Mouse (Mus musculus) hindbrain, embryonic 14.5 days (tissue): ENCODE results near the gene Btn2a2. TPM values are rescaled to one million over a fixed set of nuclear protein-coding genes. Genes with fewer than 3 reads are reported as not detected.

ENCODE experiments used
- ATAC-seq: fragments of 200-750 bp; cut with Nextera tagmentation; 2 replicates; pipeline ENCODE4 v1.8.0; 2017; ENCODE audit warnings: moderate number of reproducible peaks, mild to moderate bottlenecking, moderate TSS enrichment, moderate library complexity; ENCODE audit not compliant: low FRiP score
- DNase-seq: peaks from one replicate; pipeline ENCODE4 v3.0.0-alpha.2; 2015; ENCODE audit warnings: low spot score
- H3K27ac ChIP-seq: fragments of 300-500 bp; sonication (generic); 2 replicates; pipeline ENCODE4 v1.5.1; 2014; ENCODE audit warnings: mild to moderate bottlenecking, moderate library complexity
- H3K27me3 ChIP-seq: fragments of 300-500 bp; sonication (generic); 2 replicates; pipeline ENCODE4 v1.6.1; 2014; ENCODE audit warnings: mild to moderate bottlenecking, low read length, mixed read lengths; ENCODE audit not compliant: control insufficient read depth, insufficient read depth
- H3K36me3 ChIP-seq: fragments of 300-500 bp; sonication (generic); replicated peaks from 2 replicates; pipeline ENCODE4 v1.6.1; 2014; ENCODE audit not compliant: control insufficient read depth, insufficient read depth
- H3K4me1 ChIP-seq: fragments of 300-500 bp; sonication (generic); replicated peaks from 2 replicates; pipeline ENCODE4 v1.6.1; 2014; ENCODE audit warnings: antibody characterized with exemption, low read length, mixed read lengths; ENCODE audit not compliant: control insufficient read depth, insufficient read depth
- H3K4me2 ChIP-seq: fragments of 300-500 bp; sonication (generic); replicated peaks from 2 replicates; pipeline ENCODE4 v1.6.1; 2014; ENCODE audit warnings: mild to moderate bottlenecking, moderate library complexity
- H3K4me3 ChIP-seq: fragments of 300-500 bp; sonication (generic); replicated peaks from 2 replicates; pipeline ENCODE4 v1.5.1; 2014; ENCODE audit warnings: mild to moderate bottlenecking, low read length
- H3K9ac ChIP-seq: fragments of 300-500 bp; sonication (generic); 2 replicates; pipeline ENCODE4 v1.6.1; 2014
- H3K9me3 ChIP-seq: fragments of 300-500 bp; sonication (generic); 2 replicates; pipeline ENCODE4 v1.6.1; 2016; ENCODE audit warnings: low read length; ENCODE audit not compliant: control insufficient read depth
- WGBS: fragments of 180-500 bp; shearing (Covaris S2); extraction: QIAGEN DNeasy Blood & Tissue Kit; methylation state at CpG from one replicate; pipeline ENCODE4 v1.1.7; 2014; 5-methylcytosine and 5-hydroxymethylcytosine counted together
- polyA plus RNA-seq: library from polyadenylated mRNA; unstranded; fragments of >200 nt; fragmentation: Nextera tagmentation; extraction: Ambion mirVana; gene quantifications from 2 replicates; pipeline ENCODE4 v1.2.1, GENCODE M21; 2014

Gene Btn2a2
- polyA plus RNA-seq, 1 experiment from 2014 or later, result 0.21 TPM

- Histone ChIP-seq H3K4me3 (no peak overlapping the region), H3K36me3 (no peaks in the 10 kb centered on the region), H3K4me2 (no peak overlapping the region), H3K9ac (no peak overlapping the region), H3K27ac (no peak overlapping the region), H3K9me3 (no peaks in the 10 kb centered on the region), H3K4me1 (peaks cover 3% of the 10 kb centered on the region; the same call in 1 of the 2 replicates), H3K27me3 (no peaks in the 10 kb centered on the region)
- WGBS, result 38% methylated on average over 5 of the region's 5 CpGs
- no peak for ATAC-seq
- DNase-seq, result no peak
Observed at GRCm38 (mm10) chr13:23523976-23524375, 35.3 kb upstream of the Btn2a2 start.

- no peak for ATAC-seq
- Histone ChIP-seq H3K27ac (no peak overlapping the region), H3K4me2 (peak overlapping the region; percentile 38)
Observed at GRCm38 (mm10) chr13:23521703-23522102, 33.0 kb upstream of the Btn2a2 start.

GRCm38 (mm10) chr13:23519416-23519815 lies 30.8 kb upstream of the Btn2a2 start:
- no peak overlapping the region for H3K9ac ChIP-seq
- ATAC-seq, result no peak; the same call in 1 of the 2 replicates
- H3K4me2 ChIP-seq, result peak overlapping the region; percentile 89
- WGBS, result 2% methylated on average over 10 of the region's 10 CpGs
- H3K9me3 ChIP-seq, result no peaks in the 10 kb centered on the region
- peaks cover 10% of the 10 kb centered on the region; the same call in 1 of the 2 replicates for H3K4me1 ChIP-seq
- DNase-seq, result peak; percentile 92
- H3K36me3 ChIP-seq, result no peaks in the 10 kb centered on the region
- no peaks in the 10 kb centered on the region for H3K27me3 ChIP-seq
- peak overlapping the region; percentile 46 for H3K4me3 ChIP-seq
- H3K27ac ChIP-seq, result no peak overlapping the region

More at GRCm38 (mm10) chr13:23521703-23522102, 33.0 kb upstream of the Btn2a2 start:
- WGBS, result 2% methylated on average over 14 of the region's 14 CpGs
- Histone ChIP-seq H3K4me3 (peak overlapping the region; percentile 0; the same call in 1 of the 2 replicates), H3K9ac (no peak overlapping the region), H3K27me3 (no peaks in the 10 kb centered on the region), H3K4me1 (peaks cover 3% of the 10 kb centered on the region; the same call in 1 of the 2 replicates), H3K9me3 (no peaks in the 10 kb centered on the region), H3K36me3 (no peaks in the 10 kb centered on the region)
- DNase-seq, result peak; percentile 79

GRCm38 (mm10) chr13:23518885-23519284 lies 30.2 kb upstream of the Btn2a2 start:
- peak; percentile 92 for DNase-seq
- WGBS, result under 1% methylated on average over 6 of the region's 6 CpGs
- Histone ChIP-seq H3K9ac (no peak overlapping the region), H3K36me3 (no peaks in the 10 kb centered on the region), H3K4me3 (peak overlapping the region; percentile 46), H3K4me2 (peak overlapping the region; percentile 89), H3K4me1 (peaks cover 10% of the 10 kb centered on the region; the same call in 1 of the 2 replicates), H3K9me3 (no peaks in the 10 kb centered on the region), H3K27me3 (no peaks in the 10 kb centered on the region), H3K27ac (no peak overlapping the region)
- peak; percentile 49; the same call in 1 of the 2 replicates for ATAC-seq

GRCm38 (mm10) chr13:23518295-23518603 lies 29.6 kb upstream of the Btn2a2 start:
- Histone ChIP-seq H3K4me1 (peaks cover 10% of the 10 kb centered on the region; the same call in 1 of the 2 replicates), H3K4me2 (peak overlapping the region; percentile 89), H3K9me3 (no peaks in the 10 kb centered on the region), H3K36me3 (no peaks in the 10 kb centered on the region), H3K9ac (no peak overlapping the region), H3K4me3 (peak overlapping the region; percentile 46), H3K27ac (no peak overlapping the region), H3K27me3 (no peaks in the 10 kb centered on the region)
- 1% methylated on average over 6 of the region's 6 CpGs for WGBS
- ATAC-seq, result no peak
- no peak for DNase-seq

- H3K9me3 ChIP-seq, result no peaks in the 10 kb centered on the region
- under 1% methylated on average over 27 of the region's 27 CpGs for WGBS
Observed at GRCm38 (mm10) chr13:23517603-23518294, 29.1 kb upstream of the Btn2a2 start.

GRCm38 (mm10) chr13:23516822-23517602 lies 28.4 kb upstream of the Btn2a2 start:
- Histone ChIP-seq H3K9me3 (no peaks in the 10 kb centered on the region), H3K4me2 (peak overlapping the region; percentile 89), H3K27ac (no peak overlapping the region), H3K9ac (peak overlapping the region; percentile 50; the same call in 1 of the 2 replicates), H3K4me3 (peak overlapping the region; percentile 46), H3K27me3 (no peaks in the 10 kb centered on the region), H3K4me1 (peaks cover 10% of the 10 kb centered on the region; the same call in 1 of the 2 replicates), H3K36me3 (no peaks in the 10 kb centered on the region)
- WGBS, result under 1% methylated on average over 19 of the region's 19 CpGs
- ATAC-seq, result peak; percentile 74
- peak; percentile 97 for DNase-seq

More at GRCm38 (mm10) chr13:23517603-23518294, 29.1 kb upstream of the Btn2a2 start:
- peak overlapping the region; percentile 41; the same call in 1 of the 2 replicates for H3K9ac ChIP-seq
- no peaks in the 10 kb centered on the region for H3K36me3 ChIP-seq
- H3K4me3 ChIP-seq, result peak overlapping the region; percentile 46
- peak; percentile 89 for ATAC-seq
- peak; percentile 96 for DNase-seq
- peak overlapping the region; percentile 89 for H3K4me2 ChIP-seq
- peaks cover 10% of the 10 kb centered on the region; the same call in 1 of the 2 replicates for H3K4me1 ChIP-seq
- H3K27ac ChIP-seq, result no peak overlapping the region
- H3K27me3 ChIP-seq, result no peaks in the 10 kb centered on the region

- H3K4me2 ChIP-seq, result peak overlapping the region; percentile 89
- no peak for ATAC-seq
- H3K27ac ChIP-seq, result no peak overlapping the region
- H3K27me3 ChIP-seq, result no peaks in the 10 kb centered on the region
- H3K4me3 ChIP-seq, result peak overlapping the region; percentile 46
- H3K36me3 ChIP-seq, result no peaks in the 10 kb centered on the region
- WGBS, result 55% methylated on average over 15 of the region's 15 CpGs
- H3K9me3 ChIP-seq, result no peaks in the 10 kb centered on the region
- H3K4me1 ChIP-seq, result 0 out of 2 replicates have a peak, but pooled peaks cover 6% of the 10 kb centered on the region
- peak overlapping the region; percentile 41; the same call in 1 of the 2 replicates for H3K9ac ChIP-seq
- DNase-seq, result no peak
Observed at GRCm38 (mm10) chr13:23515826-23516620, 27.4 kb upstream of the Btn2a2 start.
